Mouse (Mus musculus) spleen, postnatal 10 days (tissue): ENCODE measurements around the gene Gpr31b.
A peak's percentile ranks its signal among the peaks of the same experiment; 100 is the strongest.
"Not testable (repeated sequence)": the region's sequence is repeated elsewhere in the genome, so short reads cannot be mapped to it uniquely, and the experiment has no call there.

Experiments
- DNase-seq, 2 experiments: peaks; one replicate each; pipeline ENCODE4 v3.0.0; 2021 to 2022; ENCODE audit warnings: low spot score in 2 of 2

The Gpr31b gene

GRCm38 (mm10) chr17:13052124-13052813 lies at the start of gene Gpr31b:
Gene Gpr31b (minus strand): TSS chr17:13052296.
- not testable (repeated sequence) for DNase-seq

GRCm38 (mm10) chr17:13092960-13093359 lies 40.9 kb upstream of the Gpr31b start:
- DNase-seq, result not testable (repeated sequence)

DNA sequence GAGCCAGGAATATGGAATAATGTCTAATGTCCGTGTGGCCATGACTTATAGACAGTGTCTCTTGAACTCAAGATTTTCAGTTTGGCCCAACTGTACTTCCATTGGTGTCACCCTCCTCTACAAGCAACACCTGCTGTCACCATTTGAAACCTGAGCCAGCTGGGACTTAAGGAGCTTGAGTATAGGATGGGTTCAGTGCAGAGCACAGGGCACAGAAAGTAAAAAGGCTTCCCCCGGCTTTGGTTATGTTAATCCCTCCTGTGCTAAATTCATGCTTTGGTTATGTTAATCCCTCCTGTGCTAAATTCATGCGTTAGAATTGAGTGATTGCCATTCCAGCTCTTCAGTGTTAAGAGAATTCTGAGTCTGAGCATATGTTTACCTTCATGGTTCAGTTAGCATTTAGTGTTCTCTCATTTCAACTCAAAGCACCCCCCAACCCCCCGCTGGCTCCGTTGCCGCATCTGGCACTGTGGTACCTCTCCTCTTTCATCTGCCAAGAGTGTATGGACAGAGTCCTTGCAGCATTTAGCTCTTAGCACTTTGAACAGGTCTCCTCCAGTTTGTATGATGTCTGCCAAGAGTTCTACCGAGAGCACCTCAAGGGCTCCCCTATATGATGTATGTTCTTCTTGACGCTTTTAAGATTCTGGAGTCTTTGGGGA lies 40.1 kb upstream of the Gpr31b start:
- not testable (repeated sequence) for DNase-seq

DNA sequence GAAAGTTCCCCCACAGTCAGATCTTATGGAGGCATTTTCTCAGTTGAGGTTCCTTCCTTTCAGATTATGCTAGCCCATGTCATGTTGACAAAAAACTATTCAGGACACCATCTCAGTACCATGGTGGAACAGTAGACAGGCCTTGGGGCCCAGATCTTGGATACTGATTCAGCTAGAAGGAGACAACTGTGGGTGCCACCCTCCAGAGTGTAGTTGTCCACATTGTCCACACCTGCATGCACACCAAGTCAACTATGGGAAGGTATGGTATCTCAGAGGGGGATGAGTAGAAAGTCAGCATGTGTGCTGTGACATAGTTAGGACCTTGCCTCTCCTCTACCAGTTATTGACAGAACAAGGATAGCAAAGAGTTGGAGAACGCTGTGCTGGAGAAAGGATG lies 39.4 kb upstream of the Gpr31b start:
- DNase-seq, result not testable (repeated sequence)

- DNase-seq, result not testable (repeated sequence)
These were observed 17.1 kb upstream of the Gpr31b start for GRCm38 (mm10) chr17:13069227-13069626.

DNA sequence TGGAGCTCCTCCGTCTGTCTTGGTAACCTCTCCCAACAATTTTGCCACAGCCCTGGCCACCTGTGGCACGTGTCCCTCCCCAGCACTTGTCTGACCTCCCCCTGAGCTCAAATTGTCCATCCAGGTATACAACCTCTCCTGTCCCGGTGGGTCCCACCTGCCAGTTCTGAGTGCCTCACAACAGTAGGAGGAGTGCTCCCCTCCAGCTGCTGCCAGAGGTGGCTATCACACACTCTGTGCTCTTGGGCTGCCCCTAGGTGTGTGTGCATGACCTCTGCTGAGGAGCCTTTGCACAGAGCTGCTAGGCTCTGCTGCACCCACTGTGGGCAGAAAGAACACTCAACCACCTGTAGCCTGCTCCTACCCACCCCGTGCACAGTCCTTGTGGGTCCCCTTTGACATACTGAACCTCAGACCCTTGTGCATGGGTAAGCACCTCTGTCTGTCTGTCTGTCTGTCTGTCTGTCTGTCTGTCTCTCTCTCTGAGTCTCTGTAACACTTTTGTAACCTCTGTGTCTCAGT lies 15.8 kb upstream of the Gpr31b start:
- not testable (repeated sequence) for DNase-seq

DNA sequence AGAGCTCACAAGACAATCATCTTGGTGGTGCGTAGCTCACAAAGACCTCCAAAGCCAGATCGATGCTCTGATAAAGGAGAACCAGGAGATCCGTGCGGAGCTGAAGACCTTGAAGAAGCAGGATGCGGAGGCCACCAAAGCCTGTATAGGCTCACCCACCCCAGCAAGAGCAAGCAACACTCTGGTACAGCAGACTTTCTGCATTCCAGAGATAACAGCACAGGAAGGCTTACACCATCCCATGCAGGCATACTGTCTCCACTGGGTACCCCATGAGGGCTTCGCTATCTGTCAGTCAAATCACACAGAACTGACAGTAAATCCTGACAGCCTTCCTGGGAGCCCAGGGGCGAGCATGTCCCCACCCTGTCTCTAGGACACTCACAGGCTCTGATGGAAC lies 10.8 kb upstream of the Gpr31b start:
- DNase-seq, result not testable (repeated sequence)

DNA sequence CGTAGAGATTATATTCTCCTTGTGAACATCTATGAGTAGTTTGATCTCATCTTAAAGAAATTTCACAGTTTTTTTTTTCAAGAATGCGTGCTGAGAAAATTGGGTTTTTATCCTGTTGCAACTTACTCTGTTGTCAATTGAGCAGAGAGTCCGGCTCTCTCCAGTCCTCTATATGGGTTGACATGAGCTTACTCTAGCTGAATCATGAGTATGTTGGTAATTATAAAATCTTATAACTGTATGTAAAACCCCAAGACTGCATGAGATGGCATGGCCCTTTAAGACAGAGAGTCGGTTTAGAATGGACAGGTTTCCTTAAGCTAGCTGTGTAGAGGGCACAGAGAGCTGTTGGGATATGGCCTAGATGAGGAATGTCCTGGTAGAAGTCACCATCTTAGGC lies 8.7 kb upstream of the Gpr31b start, which contains the start of gene Tcp10b:
Gene Tcp10b, plus strand, starts transcription at position 301 of the 400 bp plus-strand sequence.
- DNase-seq, result not testable (repeated sequence)

DNA sequence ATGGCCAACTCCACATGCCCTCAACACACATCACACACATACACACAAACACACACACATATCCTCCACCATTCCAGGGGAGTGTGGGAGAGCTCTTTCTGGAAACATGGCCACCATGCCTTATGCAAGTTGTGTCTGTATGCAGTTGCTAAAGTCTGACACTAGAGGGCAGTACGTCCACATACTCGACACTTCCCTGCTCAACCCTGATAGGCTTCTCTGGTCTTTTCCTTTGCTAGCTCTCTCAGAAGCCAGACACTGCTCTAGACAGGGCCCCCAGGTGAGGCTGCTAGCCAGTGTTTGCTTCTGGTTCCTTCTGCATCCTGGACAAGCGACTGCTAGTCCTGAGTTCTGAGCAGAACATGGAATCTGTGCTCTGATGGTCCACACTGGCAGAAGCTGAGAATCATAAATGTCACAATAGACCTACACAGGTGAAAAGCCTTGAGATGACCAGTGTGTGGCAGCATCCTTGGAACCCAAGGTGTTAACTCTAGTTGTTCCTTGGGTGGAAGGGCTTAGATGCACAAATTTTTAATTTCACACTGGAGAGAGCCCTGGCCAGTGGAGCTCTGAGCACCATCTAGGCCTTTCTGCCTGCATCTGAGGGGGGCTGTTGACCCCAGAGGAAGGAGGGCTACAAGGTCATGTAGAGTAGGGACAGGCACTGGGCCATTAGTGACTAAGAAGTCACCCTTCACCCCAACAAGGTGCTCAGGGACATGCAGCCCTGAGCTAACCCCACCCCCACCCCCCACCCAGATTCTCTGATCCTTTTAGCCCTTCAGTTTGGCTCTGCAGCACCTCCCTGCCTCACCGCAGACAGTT lies 8.0 kb downstream of the Gpr31b start:
- peak; percentile 12 to 36 for DNase-seq

DNA sequence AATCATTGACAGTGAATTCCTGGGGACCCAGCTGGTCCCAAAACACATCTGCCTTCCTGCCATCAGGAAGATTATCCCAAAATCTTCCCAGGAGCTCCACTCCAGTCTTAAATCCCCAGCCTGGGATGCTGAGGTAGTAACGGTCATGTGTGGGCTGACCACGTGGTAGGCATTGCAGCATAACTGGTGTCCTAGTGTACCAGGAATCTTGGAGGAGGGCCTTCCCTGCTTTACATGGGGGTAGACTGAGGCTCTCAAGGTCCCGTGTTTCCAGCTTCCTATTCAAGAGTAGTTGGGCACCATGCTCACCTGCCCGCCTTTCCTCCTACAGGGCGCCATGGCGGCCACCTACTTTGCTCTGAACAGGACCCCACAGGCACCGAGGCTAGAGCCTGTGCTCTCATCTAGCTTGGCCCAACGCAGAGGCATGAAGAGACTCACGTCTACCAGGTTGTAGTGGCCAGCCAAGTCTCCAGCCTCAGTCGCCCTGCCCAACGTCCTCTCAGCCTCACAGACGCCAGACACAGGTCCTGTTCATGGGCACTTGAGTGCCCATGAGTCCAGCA lies 15.4 kb downstream of the Gpr31b start:
- not testable (repeated sequence) for DNase-seq

DNA sequence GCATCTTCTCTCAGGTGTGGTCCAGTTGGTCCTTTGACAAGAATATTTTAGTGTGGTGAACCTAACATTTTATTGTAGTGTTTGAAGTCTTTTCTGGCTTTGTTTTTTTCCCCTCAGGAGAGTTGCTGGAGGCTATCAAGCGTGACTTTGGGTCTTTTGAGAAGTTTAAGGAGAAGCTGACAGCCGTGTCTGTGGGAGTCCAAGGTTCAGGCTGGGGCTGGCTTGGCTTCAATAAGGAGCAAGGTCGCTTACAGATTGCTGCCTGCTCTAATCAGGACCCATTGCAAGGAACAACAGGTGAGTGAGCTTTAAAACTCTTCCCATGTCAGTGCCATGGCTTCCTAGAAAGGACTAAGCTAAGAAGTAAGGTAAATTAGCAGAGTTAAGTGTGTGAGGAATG lies 38.8 kb downstream of the Gpr31b start:
- DNase-seq, result no peak

DNA sequence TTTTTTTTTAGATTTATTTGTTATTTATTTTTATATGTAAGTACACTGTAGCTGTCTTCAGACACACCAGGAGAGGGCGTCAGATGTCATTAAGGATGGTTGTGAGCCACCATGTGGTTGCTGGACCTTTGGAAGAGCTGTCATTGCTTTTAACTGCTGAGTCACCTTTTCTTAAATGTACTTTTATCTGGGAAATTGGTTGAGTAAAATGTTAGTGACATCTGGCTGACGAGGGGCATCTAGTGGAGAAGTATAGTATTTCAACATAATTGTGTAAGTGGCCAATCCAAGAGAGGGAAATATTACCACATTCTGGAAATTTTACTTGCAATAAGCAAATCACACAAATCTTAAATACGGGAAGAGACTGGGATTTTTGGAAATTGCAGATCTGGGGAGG lies 42.2 kb downstream of the Gpr31b start:
- DNase-seq, result peak; percentile 16 to 26

- DNase-seq, result peak; percentile 37 to 41
These were observed 43.6 kb downstream of the Gpr31b start for GRCm38 (mm10) chr17:13008528-13008927.

DNA sequence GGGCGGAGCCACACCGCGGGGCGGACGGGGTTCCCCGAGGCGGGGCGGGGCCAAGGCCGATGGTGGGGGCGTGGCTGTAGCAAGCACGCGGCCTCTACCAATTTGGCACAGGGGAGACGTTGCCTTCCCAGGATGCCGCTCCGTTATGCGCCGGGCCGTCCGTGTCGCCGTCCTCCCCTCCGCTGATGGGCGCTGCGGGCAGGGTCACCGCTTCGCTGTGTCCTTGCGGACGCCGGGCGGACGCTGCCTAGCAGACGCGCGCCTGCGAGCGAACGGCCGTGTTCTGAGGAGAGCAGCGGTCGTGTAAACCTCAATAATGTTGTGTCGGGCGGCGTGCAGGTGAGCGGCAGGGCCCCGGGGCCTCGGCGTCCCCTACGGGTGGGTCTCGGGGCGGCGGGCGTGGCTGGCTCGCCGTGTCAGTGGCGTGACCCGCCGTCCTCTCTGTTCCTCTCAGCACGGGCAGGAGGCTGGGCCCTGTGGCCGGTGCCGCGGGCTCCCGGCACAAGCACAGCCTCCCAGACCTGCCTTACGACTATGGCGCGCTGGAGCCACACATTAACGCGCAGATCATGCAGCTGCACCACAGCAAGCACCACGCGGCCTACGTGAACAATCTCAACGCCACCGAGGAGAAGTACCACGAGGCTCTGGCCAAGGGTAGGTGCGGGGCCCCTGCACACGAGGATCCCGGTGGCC lies 44.2 kb downstream of the Gpr31b start:
- DNase-seq, result peak; percentile 99

- DNase-seq, result no peak
These were observed 45.1 kb downstream of the Gpr31b start for GRCm38 (mm10) chr17:13006984-13007383.

GRCm38 (mm10) chr17:13006546-13006945 lies 45.5 kb downstream of the Gpr31b start, which contains the start of gene Sod2:
Gene Sod2 (plus strand): TSS chr17:13006846.
- not testable (repeated sequence) for DNase-seq

DNA sequence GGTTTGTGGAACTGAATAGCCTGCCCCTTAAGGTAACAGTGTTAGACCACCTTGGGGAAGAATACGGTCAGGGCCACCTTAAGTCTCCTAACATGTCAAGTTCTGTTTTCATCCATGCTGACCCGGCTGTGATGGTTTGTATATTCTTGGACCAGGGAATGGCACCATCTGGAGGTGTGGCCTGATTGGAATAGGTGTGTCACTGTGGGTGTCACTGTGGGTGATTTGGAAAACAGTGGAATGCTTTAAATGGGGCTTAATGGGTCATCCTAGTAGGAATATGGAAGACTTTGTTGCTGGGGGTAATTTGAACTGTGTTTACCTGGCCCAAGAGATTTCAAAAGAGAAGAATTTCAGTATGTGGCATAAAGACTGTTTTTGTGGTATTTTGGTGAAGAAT lies 47.7 kb downstream of the Gpr31b start:
- DNase-seq, result not testable (repeated sequence)

GRCm38 (mm10) chr17:13002243-13002642 lies 49.9 kb downstream of the Gpr31b start:
- not testable (repeated sequence) for DNase-seq
